Mouse (Mus musculus) cerebellum, adult 11-12 months (tissue): Measurements from ENCODE around the gene Myo1a.

ENCODE experiments used
- DNase-seq: peaks from one replicate; pipeline ENCODE4 v3.0.0; 2022

Myo1a gene

DNA sequence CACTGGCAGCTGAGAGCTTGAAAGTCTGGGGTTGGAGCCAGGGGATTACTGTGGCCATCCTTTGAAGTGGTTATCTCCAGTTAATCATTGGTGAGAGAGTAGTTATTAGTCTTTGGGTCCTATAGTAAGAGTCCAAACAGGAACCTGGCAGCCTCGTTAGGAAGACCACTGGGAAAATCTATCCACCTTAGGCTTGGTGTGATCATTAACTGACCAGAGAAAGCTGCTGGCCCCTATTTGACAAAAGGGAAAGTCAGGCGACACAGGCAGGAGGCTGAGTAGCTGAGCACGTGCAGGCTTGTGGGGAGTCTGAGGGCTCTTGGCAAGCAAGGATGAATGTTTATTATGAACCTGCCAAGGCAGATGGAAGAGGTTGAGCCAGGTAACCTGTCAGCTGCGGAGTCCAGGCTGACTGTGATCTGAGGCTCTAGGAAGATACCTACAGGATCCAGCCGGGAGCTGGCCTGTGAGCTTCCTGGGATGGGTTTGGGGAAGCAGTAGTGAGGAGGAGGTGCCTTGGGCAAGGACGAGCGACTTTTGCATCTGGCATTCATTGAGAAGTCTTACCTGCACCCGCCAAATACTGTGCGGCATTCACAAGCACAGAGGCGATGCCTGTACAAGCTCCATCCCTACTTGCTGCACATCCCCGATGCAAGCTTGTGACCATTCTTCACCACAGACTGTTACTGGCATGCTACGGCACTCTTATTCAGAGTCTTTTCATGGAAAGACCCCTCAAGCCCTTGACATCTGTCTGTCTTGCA is 59.1 kb downstream of the Myo1a start:
- peak; percentile 40 for DNase-seq

DNA sequence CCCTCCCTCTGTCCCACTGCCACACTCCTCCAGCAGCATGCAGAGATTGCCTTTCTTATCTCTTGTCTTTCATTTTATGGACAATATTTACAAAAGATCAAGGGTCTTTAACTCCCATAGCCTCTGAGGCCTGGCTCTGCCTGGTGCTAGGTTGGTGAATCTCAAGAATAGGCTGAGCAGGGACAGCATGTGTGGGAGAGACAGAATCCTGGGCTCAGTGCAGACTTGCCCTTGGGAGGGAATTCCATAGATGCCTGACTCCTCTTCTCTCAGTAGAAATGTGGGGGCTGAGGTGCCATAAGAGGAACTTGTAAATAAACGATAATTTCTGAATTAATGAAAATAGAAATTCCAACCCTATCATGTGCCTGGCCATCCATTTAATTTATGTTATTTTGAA is 61.6 kb downstream of the Myo1a start:
- no peak for DNase-seq
